Mouse (Mus musculus): Measurements from ENCODE around the gene Cradd. TPM values are rescaled to one million over a fixed set of nuclear protein-coding genes. Genes with fewer than 3 reads are reported as not detected.

Gene Cradd
- total RNA-seq, 2 experiments from 2014 or later = 5.7 to 6.7 TPM

DNA sequence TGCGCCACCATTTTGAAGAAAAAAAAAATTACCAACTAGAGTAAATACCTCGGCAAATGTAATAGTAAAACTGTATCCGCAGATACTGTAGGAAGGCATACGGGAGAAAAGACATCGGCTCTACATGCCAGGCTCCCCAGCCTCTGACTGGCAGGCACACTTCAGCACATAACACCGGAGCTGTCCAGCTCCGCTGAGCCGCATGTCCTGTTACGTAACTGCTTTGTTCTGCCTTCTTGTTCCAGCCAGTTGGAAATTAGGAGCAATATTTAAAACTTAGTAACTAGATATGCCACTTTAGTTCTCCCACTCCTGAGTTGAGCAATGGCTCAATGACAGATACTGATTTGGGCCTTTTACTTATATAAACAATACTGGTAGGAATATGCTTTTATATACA is 48.4 kb downstream of the Cradd start:
- DNase-seq (ENCODE audit: low spot score in 2 of 2) = no peak

DNA sequence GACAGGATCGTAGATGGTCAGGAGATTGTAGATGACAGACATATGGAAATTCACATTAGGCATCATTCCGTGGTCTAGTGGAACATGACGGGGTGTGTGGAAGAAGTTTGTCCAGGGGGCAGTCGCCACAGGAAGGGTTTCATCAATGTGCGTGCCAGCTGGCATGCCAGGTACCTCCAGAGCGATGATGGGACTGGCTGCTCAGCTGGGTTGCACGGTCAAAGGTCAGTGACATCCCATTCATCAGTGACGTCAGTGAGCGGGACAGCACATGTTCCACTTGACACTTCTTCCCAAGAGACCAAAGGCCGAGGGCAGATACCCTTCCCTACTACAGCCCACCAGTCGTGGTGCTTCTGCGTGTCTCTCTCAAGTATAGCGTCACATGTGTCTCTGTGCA is 50.7 kb downstream of the Cradd start:
- DNase-seq (ENCODE audit: low spot score in 2 of 2) = no peak

DNA sequence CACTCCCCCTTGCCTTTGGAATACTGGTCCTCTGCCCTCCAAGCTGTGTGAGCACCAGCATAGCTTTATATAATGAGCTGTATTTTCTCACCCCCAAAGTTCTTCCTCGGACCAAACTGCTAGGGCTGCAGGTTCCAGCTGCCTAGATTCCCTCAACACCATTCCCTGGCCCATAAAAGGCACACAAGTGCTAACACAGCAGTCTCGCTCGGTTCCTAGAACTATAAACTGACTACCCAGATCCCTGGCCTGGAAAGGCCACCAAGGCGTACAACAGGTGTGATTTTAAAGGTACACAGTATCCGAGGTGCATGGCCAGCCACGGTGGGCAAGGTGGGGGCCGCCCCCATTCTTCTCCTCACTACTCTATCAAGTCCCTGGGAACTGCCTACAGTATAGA is 54.8 kb downstream of the Cradd start:
- no peak for DNase-seq (ENCODE audit: low spot score in 2 of 2)

DNA sequence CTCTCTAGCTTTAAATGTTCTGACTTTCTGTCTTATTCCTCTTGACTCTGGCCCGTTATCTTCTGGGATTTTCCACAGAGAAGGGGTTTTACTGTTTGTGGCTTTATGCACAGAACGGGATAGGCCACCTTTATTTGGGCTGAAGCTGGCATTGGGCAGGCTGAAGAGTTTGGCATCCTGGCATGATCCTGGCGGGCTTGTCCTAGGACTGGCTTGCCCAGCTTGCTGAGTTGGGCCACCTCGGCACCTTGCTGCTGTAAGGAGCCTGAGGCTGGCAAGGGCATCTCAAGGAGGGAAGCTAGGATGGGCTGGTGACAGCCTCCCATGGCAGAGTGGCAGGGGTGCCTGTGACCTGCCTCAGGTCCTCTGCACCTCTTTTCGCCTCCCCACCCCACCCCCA is 55.6 kb downstream of the Cradd start:
- no peak for DNase-seq (ENCODE audit: low spot score in 2 of 2)

DNA sequence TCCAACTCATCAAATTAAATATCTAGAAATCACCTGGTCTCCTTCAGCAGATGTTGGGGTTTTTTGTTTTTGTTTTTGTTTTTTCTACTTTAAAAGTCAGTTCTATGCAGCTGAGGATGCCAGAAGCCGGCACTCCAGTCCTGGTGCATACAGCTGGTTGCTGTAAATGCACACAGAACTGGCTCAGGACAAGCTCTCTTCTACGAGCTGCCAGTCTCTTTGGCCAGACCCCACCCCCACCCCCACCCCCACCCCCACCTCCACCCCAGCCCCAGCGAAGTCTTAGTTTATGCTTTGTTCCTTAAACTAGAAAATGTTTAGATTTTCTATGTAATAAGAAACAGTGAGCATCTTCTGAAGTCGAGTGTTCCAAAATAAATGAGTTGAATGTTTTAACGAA is 57.0 kb downstream of the Cradd start:
- no peak for DNase-seq (ENCODE audit: low spot score in 2 of 2)

DNA sequence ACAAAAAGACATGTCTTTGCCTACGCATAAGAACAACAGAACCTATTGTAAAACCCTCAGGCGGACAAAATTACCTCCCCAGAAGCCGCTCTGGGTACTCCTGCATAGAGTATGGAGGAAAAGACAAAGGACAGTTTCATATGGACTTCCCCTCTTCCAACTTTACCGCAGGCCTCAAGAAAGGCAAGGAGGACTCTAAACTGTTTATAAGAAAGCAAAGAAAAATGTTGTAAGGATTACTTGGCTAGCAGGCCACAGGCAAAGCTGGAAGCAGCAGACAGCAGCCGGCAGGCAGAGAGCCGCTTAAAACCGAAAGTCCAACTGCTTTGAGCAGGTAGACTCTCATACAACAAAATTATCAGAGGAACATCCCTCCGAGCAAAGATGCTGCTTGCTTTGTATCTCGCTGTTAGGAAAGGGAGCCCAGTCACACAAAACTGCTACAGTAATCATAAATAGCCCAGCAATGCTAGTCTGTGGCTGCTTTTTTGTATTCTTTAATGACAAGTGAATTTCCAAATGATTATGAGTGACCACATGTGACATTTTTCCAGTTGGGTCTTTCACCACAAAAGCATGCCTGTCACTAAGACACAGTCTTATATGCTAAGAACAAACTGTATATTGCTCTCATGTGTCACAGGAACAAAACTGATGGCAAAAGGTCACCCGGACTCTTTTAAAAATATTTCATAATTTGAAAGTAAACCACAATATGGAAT is 57.7 kb downstream of the Cradd start:
- no peak for DNase-seq (ENCODE audit: low spot score in 2 of 2)

DNA sequence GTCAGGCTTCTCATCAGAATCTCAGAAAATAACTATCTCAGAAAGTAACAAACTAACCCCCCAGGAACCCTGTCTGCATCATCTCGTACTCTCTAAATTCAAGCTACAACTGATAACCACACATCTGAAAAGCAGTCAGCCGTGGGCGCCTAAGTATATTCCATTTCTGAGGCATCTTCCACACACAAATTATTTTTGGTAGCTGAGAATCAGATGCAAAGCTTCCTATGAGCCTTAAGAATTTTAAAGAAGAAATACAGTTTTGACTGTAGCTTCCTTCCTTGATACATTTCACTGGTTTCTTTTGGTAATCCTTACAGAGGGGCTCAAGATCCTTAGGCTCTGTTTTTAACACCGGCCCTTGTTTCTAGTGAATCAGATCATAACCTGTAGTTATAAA is 58.4 kb downstream of the Cradd start:
- DNase-seq (ENCODE audit: low spot score in 2 of 2) = no peak

DNA sequence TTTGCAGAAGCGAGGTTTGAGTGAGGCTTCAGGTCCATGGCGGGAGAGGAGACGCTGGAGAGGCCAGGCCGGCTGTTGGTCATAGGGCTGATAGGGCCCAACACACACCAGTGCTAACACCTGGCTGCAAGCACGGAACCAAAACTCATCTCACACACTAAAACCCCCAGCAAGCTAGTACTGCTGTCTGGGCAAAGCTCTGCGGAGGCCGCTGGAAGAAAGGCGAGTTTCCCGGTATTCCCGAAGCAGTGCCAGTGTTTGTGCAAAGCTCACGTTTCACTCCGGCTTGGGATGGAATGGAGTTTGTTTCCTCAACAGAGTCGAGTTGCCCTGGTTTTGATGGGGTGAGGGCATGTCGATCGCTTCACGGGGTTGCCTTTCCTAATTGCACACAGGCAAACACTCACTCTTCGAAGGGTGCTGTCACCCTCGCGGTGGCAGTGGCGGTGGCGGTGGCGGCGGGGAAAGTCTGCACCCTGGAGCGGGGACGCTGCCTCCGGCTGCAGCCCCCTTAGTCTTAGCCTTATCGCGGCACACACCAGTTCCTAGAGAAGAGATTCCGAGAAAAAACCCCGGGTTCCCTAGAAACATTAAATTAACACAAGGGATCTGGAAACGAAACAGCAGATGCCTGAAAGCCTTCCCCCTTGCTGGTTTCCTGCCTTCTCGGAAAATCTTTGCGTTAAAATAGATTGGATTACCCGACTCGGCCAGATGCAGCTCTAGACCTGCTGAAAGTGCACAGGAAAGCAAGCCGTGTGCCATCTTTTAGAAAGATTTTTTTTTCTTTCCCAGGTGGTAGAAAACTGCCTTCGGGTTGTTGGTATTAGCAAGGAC is 59.2 kb downstream of the Cradd start:
- DNase-seq (ENCODE audit: low spot score in 2 of 2) = peak; percentile 29 to 33

DNA sequence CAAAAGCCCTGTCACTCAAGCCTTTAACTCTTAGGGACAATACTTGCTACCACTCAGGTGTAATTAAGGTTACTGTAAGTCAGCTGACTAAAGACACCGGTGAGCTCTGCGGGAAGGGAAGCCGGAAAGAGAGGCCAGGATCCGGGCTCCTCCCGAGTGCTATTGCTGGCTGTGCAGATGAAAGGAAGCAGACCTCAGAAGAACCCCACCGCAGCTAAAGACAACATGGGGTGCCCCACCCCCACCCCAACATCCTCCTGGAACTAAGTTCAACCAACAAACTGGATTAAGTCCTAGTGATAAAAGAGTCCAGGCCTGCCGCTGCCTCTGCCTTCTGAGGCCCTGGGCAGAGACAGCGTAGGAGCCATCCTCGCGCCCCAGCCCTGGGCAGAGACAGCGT is 61.5 kb downstream of the Cradd start:
- DNase-seq (ENCODE audit: low spot score in 2 of 2) = no peak

DNA sequence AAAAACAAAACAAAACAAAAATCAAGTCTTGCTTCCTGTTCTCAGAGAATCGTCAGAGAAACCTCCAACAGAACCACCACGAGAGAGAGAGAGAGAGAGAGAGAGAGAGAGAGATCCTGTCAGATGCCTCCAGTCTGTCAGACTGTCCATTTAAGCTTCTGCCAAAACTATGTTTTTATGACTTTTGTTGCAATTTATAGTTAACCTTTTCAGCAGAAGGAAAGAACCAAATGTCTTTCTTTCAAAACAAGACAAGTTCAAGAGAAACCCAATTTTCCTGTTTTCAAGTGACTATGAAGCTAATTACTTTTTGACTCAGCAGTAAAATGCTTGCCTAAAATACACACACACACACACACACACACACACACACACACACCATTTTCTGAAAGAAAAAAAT is 62.7 kb downstream of the Cradd start:
- no peak for DNase-seq (ENCODE audit: low spot score in 2 of 2)

DNA sequence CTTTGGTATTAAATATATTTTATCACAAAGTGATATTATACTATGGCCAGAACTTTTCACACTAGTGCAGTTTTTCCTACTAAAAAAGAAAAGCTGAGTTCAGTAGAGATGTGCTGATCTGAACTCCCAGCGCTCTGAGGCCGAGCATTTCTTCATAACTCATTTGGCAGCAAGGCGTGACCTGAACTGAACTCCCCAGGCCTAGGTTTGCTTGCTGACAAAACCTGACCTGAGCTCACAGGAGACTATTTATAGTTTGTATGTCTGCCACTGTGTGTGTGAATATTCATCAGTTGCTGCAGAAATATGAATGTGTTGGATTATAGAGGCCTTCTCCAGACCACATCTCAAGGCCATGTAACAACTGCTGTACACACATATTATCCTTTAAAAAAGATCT is 63.5 kb downstream of the Cradd start:
- DNase-seq (ENCODE audit: low spot score in 2 of 2) = no peak

DNA sequence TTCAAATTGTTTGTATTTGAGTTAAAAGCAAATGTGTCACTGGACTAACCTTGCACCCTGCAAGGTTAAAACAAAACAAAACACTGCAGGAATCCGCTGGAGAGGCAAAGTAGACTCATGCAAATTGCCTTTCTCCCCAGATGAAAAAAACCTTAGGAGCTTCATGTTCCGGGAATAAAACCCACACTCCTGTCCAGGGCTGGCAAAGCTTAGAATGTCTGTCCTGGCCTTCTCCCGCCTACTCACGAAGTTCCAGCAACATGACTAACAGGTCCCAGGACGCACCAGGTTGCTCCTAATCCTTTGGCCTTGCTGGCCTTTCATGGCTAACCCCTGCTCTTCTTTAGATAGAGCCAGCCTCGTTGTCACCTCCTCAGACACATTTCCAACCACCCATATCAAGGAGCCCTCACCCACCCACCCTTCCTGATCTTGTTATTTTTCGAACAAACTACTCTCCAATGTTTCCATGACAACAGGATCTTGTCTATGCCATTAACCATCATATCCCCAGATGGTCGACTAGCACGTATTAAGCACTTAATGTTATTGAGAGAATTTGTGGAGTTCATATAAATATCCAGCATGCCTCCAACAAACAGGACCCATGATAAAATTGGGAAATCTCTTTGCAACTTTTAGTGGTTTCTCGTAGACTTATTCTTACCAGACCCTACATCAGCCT is 65.3 kb downstream of the Cradd start:
- peak in 1 of 2 experiments; percentile 24 for DNase-seq (ENCODE audit: low spot score in 2 of 2)

DNA sequence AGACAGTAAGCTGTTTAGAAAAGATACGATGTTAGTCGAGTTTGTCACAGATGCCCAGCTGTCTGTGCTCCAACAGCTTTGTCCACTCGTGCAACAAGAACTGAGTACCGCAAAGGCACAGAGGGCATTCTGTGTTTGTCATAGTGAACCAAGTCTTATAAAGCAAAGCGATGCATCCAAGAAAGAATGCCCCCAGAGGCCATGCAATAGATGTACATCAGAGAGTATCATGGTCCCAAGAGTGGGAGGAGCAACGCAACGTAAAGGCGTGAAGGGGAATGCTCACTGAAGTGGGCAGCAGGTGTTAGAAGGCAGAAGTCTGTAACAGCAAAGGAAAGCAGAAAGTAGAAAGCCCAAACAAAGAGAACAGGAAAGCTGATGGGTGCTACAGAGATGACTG is 66.0 kb downstream of the Cradd start:
- no peak for DNase-seq (ENCODE audit: low spot score in 2 of 2)

DNA sequence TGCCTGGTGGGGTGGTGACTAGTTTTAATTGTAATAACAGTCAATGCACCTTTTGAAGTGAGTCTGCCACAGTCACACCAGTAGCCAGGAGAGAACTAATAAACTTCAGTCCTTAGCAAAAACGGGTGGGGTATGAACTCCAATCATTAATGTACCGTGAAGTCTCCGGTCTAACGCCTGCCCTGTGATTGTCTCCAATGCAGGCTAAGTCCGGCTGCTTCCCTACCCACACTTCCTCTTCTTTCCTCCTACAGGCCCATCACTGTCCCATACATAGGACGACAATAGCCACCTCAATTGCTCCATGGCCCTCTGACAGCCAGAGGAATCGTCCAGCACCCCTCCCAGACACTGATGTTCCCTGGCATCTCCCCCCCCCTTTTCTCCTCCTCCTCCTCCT is 67.8 kb downstream of the Cradd start:
- DNase-seq (ENCODE audit: low spot score in 2 of 2) = no peak

DNA sequence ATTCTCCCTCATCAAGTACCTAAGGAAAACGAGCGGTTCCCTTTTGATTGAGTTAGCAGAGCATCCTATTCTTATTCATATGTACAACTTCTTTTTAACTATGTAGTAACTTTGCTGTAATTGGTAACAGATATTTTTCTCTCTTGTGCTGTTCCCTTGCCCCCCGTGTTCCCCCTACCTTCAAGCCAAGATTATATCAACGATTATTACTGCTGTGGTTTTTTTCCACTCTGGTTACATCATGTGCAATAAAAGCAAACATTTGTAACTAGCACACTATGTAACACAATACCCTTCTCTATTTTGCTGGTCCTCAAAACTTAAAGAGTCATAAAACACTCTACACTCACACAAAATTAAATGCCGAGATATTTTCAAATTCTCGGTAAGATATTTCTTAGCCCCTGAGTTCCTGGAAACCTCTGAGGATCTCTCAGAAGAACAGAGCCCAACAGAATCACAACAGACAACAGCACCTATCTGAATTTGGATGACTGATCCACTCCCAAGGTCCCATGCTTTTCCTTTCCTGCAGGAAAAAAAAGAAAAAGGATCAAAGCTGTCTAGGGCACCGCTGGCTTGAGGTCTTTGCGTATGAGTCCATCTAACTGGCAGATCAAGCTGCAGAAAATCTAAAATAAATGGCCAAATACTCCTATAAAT is 68.8 kb downstream of the Cradd start:
- no peak for DNase-seq (ENCODE audit: low spot score in 2 of 2)

DNA sequence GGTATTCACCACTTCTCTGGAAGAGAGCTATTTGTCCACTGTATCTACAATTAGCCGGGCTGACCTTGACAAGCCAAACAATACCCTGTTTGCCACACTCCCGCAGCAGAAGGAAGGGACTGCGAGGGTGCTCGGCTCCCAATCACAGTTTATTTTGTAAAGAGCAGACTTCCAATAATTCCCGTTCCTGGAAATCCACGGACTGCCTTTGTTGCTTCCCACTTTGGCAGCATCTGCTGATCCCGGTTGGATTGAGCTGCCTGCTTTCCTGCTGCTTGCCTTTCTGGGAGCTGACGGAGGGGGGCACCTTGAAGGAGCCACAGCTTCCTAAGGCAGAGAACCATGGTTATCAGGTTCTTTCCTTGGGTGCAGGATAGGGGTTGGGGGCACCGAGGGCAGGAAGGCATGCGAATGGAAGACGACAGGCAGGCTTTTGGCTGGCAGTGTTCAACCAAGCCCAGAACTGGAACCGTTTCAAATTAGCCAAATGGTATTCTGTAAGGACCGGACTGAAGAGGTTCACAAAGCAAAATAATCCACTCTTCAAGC is 69.4 kb downstream of the Cradd start:
- DNase-seq (ENCODE audit: low spot score in 2 of 2) = peak; percentile 39 to 62

DNA sequence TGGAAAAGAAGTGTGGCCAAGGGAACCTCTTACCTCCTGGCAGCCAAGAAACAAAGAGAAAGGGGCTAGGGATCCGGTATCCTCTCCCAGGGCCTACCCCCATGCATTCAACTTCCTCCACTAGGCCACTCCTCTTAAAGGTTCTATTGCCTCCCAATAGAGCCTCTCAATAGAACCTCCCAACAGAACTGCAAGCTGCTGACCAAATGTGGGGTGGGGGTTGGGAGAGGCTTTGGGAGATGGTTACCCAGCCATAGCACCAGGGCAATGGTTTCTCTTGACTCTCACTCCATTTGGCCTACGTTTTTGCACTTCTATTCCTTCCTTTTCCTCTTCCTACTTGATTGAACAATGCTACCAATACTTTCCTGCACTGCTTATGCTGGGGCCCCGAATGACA is 69.9 kb downstream of the Cradd start:
- no peak for DNase-seq (ENCODE audit: low spot score in 2 of 2)

DNA sequence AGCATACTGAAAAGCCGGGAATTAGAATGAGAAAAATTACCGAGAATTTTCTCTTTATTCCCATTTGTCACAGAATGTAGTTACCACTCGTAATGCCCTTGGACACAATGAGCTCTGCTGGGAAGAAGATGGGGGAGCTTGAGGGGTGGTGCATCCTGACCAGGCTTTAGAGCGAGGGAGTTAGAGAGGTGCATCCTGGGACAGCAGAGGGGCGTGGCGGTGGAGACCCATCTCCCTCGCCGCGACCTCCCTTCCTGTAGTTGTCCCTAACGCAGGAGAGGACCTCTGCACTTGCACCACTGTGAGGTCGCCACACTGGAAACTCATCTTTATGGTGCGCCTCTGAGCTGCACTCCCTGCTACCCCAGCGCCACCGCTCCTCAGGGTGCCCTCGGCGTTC is 72.3 kb downstream of the Cradd start:
- no peak for DNase-seq (ENCODE audit: low spot score in 2 of 2)

DNA sequence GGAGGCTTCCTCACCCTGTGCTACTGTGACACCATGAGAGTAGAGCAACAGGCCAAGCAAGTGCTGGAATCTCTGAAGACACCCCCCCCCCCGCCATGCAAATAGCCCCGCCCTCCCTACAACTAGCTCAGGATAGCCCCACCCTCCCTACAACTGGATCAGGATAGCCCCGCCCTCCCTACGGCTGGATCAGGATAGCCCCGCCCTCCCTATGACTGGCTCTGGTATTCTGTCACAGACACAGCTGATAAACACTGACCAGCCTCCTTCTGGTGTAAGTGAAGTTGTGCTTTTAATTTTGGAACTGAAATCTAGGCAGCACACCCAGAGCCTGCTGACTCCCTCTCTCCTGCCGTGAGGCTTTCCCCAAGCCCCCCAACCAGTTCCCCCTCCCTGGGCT is 75.6 kb downstream of the Cradd start:
- DNase-seq (ENCODE audit: low spot score in 2 of 2) = no peak

DNA sequence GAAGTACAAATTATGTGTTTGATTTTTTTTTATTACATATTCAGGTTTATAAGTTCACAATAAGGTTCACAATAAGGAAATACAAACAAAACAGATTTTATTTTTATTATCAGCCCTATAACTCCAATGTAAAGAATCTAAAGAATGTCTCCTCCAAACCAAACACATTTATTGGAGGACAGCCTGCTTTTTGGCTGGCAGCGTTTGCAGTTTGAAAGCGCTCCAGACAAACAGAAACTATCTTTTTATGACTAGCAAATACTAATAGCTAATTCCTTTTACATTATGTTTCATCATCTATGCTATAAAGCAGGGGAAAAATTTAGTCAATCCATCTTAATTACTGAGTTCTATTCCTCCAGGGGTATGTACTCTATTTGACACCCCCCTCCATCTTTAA is 77.2 kb downstream of the Cradd start:
- no peak for DNase-seq (ENCODE audit: low spot score in 2 of 2)

DNA sequence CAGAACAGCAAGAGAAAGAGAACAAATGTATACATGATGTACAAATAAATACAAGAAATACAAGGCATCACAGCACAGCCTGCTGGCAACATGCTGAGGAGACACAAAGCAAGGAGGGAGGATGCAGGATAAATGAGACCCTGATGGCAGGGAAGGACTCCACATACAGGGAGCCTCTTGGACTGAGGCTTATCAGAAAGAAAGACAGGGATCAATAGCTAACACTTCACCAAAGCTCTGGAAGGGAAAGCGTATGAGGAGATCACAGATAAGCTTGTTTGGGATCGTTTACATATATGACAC is 78.3 kb downstream of the Cradd start:
- no peak for DNase-seq (ENCODE audit: low spot score in 2 of 2)

Measured in layer of hippocampus, adult 18-20 months (tissue).